ENCODE assay signal across 8 mouse cellular contexts in genomic region chr5:117094431-117094830, GRCm38 (mm10). TPM values are rescaled to one million over a fixed set of nuclear protein-coding genes. Genes with fewer than 3 reads are reported as not detected.
DNase-seq lines count a peak whose midpoint lies in the region; ATAC-seq and TF ChIP-seq lines count a peak whose summit lies in the region.
"Had no signal": no experiment of that assay in that cellular context is flagged by ENCODE, and none has a peak within 500 bp of the region (broad histone marks: within the 10 kb centered on the region; RNA-seq: fewer than 3 reads in every experiment).

No protein-coding gene starts in this region.

- no peak overlapping the region for H3K27ac ChIP-seq in liver, adult 2 months (replicated peaks; ENCODE audit: insufficient read depth, low read depth, low read length)
- no peak overlapping the region for H3K27ac ChIP-seq in heart, embryonic 16.5 days (ENCODE audit: low read length)
- no peak overlapping the region for H3K27ac ChIP-seq in lung, embryonic 14.5 days (ENCODE audit: low read depth)
- H3K27ac ChIP-seq: neural tube, embryonic 12.5 days had no signal

- H3K4me1 ChIP-seq in liver, adult 2 months (ENCODE audit: control insufficient read depth, insufficient read depth, low read length), result peaks cover 8% of the 10 kb centered on the region
- peaks cover 6% of the 10 kb centered on the region; the same call in 1 of the 2 replicates for H3K4me1 ChIP-seq in heart, embryonic 16.5 days (ENCODE audit: control insufficient read depth, insufficient read depth, low read length)
- H3K4me1 ChIP-seq in lung, embryonic 14.5 days (ENCODE audit: insufficient read depth), result no peaks in the 10 kb centered on the region
- H3K4me1 ChIP-seq: neural tube, embryonic 12.5 days had no signal

- H3K9me3 ChIP-seq in heart, embryonic 16.5 days (replicated peaks; ENCODE audit: control insufficient read depth, low read length), result no peaks in the 10 kb centered on the region
- H3K9me3 ChIP-seq in lung, embryonic 14.5 days (ENCODE audit: low read depth, low read length), result no peaks in the 10 kb centered on the region
- H3K9me3 ChIP-seq: neural tube, embryonic 12.5 days had no signal

- H3K4me3 ChIP-seq in liver, adult 2 months (ENCODE audit: insufficient read depth, low read depth, low read length), result no peak overlapping the region
- no peak overlapping the region for H3K4me3 ChIP-seq in heart, embryonic 16.5 days (ENCODE audit: low read length)
- no peak overlapping the region for H3K4me3 ChIP-seq in lung, embryonic 14.5 days (ENCODE audit: low read depth, low read length)
- H3K4me3 ChIP-seq: neural tube, embryonic 12.5 days had no signal

- H3K4me2 ChIP-seq in heart, embryonic 16.5 days (ENCODE audit: low read depth, low read length), result no peak overlapping the region
- no peak overlapping the region for H3K4me2 ChIP-seq in lung, embryonic 14.5 days
- H3K4me2 ChIP-seq: neural tube, embryonic 12.5 days had no signal

- TF ChIP-seq POLR2A in liver, adult 2 months (IDR thresholded peaks at IDR 0.05; ENCODE audit: extremely low read depth, insufficient read depth, low read length), result no peak

- peak; percentile 71 for ATAC-seq in heart, embryonic 16.5 days (replicated peaks; ENCODE audit: extremely low read depth, insufficient read depth, low FRiP score)
- no peak for ATAC-seq in lung, embryonic 14.5 days (ENCODE audit: insufficient read depth)
- no peak for ATAC-seq in erythroblast, adult 5-6 weeks (replicated peaks; ENCODE audit: low FRiP score, poor library complexity, severe bottlenecking)

- no peak overlapping the region for H3K9ac ChIP-seq in liver, adult 2 months (ENCODE audit: low read depth, low read length)
- no peak overlapping the region for H3K9ac ChIP-seq in heart, embryonic 16.5 days (ENCODE audit: low read length)
- no peak overlapping the region for H3K9ac ChIP-seq in lung, embryonic 14.5 days
- H3K9ac ChIP-seq: neural tube, embryonic 12.5 days had no signal

- no peaks in the 10 kb centered on the region for H3K27me3 ChIP-seq in liver, adult 2 months (ENCODE audit: control insufficient read depth, insufficient read depth, low read length)
- no peaks in the 10 kb centered on the region for H3K27me3 ChIP-seq in heart, embryonic 16.5 days (ENCODE audit: control insufficient read depth, insufficient read depth, low read length)
- no peaks in the 10 kb centered on the region for H3K27me3 ChIP-seq in lung, embryonic 14.5 days (ENCODE audit: insufficient read depth, low read length)
- H3K27me3 ChIP-seq: neural tube, embryonic 12.5 days had no signal

- peak; percentile 83 for TF ChIP-seq CTCF in liver, adult 2 months (IDR thresholded peaks at IDR 0.05; ENCODE audit: low read depth, low read length)
- TF ChIP-seq CTCF in lung, embryonic 14.5 days (IDR thresholded peaks at IDR 0.05; ENCODE audit: low read depth), result peak; percentile 74

- peaks cover 21% of the 10 kb centered on the region for H3K36me3 ChIP-seq in liver, adult 2 months (ENCODE audit: control insufficient read depth, insufficient read depth, low read length)
- H3K36me3 ChIP-seq in heart, embryonic 16.5 days (ENCODE audit: control insufficient read depth, insufficient read depth), result peaks cover 28% of the 10 kb centered on the region
- peaks cover 67% of the 10 kb centered on the region for H3K36me3 ChIP-seq in lung, embryonic 14.5 days (ENCODE audit: insufficient read depth)

- 47% methylated on average over 7 of the region's 7 CpGs for WGBS in liver, adult 2 months
- 22% methylated on average over 7 of the region's 7 CpGs for WGBS in heart, embryonic 16.5 days
- WGBS in lung, embryonic 14.5 days, result 31% methylated on average over 7 of the region's 7 CpGs

- DNase-seq in liver, adult 2 months (ENCODE audit: extremely low read depth, low read depth, low spot score), result peak; percentile 80
- DNase-seq in liver, result no peak
- peak; percentile 87 for DNase-seq in NIH3T3 (ENCODE audit: low read depth)
- peak; percentile 63 for DNase-seq in cerebellum, adult 9-11 months
- peak; percentile 69 for DNase-seq in lung, embryonic 14.5 days

- no peaks in the 10 kb centered on the region for H3K79me2 ChIP-seq in liver, adult 2 months (ENCODE audit: control insufficient read depth, insufficient read depth, low read length)

RNA-seq across cellular contexts. Expression of gene Suds3, which starts 21.5 kb away (rescaled TPM):
- total RNA-seq in liver, adult 2 months (2014; rRNA removed), result 59.9 and 61.4 TPM in 2 replicates
- 77.1 and 82.8 TPM in 2 replicates for polyA plus RNA-seq in liver, adult 2 months (2012; rRNA removed)
- polyA plus RNA-seq in heart, embryonic 16.5 days (2015; fragmentation: Nextera tagmentation; extraction: Ambion mirVana), result 56.1 and 58.2 TPM in 2 replicates
- 45.6 and 49.6 TPM in 2 replicates for polyA plus RNA-seq in lung, embryonic 14.5 days (2014; fragmentation: Nextera tagmentation; extraction: Ambion mirVana)
- total RNA-seq in erythroblast, adult 5-6 weeks (2015; ENCODE audit: low replicate concordance), result 20.7 and 25.0 TPM in 2 replicates
- 73.7 and 98.8 TPM in 2 replicates for total RNA-seq in erythroblast, adult 5-6 weeks (2017; ENCODE audit: low replicate concordance)

RNA-seq across cellular contexts. Expression of gene Taok3, which starts 25.5 kb away (rescaled TPM):
- total RNA-seq in liver, adult 2 months (2014; rRNA removed), result 23.0 and 27.9 TPM in 2 replicates
- 14.7 and 16.2 TPM in 2 replicates for polyA plus RNA-seq in liver, adult 2 months (2012; rRNA removed)
- 12.8 and 19.2 TPM in 2 replicates for polyA plus RNA-seq in heart, embryonic 16.5 days (2015; fragmentation: Nextera tagmentation; extraction: Ambion mirVana)
- polyA plus RNA-seq in lung, embryonic 14.5 days (2014; fragmentation: Nextera tagmentation; extraction: Ambion mirVana), result 18.8 and 19.0 TPM in 2 replicates
- 28.4 and 30.1 TPM in 2 replicates for total RNA-seq in erythroblast, adult 5-6 weeks (2015; ENCODE audit: low replicate concordance)
- total RNA-seq in erythroblast, adult 5-6 weeks (2017; ENCODE audit: low replicate concordance), result 32.5 and 43.4 TPM in 2 replicates
